Mouse (Mus musculus): Measurements from ENCODE around the gene Fgfr2.

GRCm38 (mm10) chr7:132756325-132756724 is 366.8 kb downstream of the Fgfr2 start:
- no peak for TF ChIP-seq POLR2A (IDR thresholded peaks at IDR 0.05; ENCODE audit: borderline replicate concordance, extremely low read depth, low read depth, low read length)
- TF ChIP-seq CTCF (IDR thresholded peaks at IDR 0.05; ENCODE audit: insufficient read depth, low read length), result no peak
